Mouse (Mus musculus) cerebellum, adult 11 months (tissue): Measurements from ENCODE around the gene Tcf3.

ENCODE experiments used
- DNase-seq: peaks from one replicate; pipeline ENCODE4 v3.0.0; 2022

Tcf3 gene

DNA sequence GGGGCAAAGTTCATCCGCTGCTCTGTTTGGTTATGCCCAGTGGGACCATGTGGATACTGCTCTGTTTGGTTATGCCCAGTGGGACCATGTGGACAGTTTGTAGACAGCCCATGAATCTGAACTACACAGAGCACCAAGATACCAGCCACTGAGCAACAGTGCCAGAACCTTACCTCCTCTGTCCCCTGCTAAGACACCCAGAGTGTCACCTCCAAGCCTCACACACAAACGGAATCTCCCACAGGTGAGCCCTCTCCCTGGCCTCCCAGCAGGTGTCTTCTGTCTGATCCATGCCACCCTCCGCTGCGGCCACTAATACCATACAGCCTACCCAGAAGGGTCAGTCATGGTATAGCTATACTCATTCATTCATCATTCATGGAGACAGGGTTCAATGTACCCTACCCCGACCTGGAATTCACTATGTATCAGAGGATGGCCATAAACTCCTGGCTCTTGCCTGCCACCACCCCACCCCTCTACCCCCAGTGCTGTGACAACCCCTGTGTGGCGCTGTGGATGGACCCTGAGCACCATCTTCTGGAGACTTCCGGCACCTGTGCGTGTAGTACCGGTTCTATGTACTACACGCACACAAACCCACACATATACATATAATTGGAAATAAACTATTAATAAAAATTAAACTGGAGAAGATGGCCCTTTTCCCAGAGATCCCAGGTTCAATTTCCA lies 27.8 kb downstream of the Tcf3 start:
- DNase-seq = no peak

DNA sequence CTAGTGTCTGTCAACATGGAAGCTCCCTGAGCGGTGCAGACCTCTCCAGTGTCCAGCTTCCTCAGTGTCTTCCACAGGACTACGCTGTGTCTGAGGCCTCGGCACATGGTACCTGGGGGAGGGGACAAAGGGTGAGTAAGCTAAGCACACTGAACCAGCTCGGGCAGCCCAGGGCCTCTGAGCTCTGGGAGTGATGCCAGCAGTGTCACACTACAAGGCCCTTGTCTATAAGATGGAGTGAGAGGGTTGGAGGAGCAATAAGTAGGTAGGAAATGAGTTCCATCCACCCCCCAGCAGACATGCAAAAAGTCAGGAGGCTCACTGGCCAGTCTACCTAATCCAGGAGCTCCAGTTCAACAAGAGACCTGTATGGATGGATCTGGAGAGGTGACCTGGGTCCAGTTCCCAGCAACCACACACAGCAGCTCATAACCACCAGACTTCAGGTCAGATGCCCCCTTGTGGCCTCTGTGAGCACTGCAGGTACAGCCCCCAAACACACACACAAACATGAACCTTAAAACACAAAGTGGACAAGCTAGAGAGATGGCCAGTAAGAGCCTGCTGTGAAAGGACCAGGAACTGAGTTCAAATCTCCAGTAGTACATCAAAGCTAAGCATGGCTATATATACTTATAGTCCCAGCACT lies 30.3 kb downstream of the Tcf3 start:
- DNase-seq = no peak

DNA sequence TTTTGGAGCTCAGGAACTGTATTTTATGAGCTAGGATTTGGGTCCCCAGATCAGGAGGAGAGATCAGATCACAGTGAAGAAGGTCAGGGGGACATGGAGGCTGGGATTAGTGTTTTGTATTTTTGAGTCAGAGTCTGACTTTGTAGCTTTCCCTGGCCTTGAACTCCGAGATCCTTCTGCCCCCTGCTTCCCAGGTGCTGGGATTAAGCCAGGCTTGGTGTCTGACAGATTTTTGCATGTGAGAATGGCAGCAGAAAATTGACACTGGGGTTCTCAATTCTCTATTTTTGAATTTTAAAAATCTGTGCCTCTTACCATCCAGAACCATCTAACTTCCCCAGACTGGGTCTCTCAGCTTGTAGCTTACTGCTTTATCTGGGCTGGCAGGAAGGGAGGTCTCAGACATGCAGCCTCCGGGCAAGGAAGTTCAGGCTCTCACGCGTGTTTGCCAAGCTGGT lies 32.7 kb downstream of the Tcf3 start:
- no peak for DNase-seq

DNA sequence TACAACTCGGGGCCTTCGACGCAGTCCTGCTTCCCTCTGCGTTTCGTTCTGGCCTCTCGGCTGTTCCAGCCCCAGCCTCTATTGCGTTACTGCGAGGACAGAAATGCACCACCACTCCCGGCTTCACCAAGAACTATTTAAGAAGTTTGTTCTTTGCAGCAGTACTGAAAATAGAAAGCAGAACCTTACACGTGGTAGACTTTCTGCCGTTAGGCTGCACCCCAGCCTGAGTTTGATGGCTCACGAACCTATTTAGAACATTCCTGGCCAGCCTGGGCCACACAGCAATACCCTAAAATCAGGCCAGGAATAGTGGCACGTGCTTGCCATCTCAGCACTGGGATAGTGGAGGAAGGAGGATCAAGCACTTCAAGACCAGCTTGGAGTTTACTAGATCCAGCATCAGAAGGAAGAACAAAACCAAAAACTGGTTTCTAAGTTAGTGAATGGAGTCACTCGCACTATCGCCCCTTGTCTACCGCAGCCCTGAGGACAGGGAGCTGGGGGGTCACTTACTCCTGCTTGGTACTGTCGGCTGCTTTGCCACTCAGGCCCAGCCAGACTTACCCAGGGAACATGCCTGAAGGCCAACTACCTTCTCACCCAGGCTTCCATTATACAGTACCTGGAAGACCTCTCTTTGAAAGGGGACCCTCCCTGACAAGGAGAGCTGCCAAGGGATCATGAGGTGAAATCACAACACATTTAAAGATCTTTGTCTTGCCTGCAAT lies 33.3 kb downstream of the Tcf3 start:
- no peak for DNase-seq

DNA sequence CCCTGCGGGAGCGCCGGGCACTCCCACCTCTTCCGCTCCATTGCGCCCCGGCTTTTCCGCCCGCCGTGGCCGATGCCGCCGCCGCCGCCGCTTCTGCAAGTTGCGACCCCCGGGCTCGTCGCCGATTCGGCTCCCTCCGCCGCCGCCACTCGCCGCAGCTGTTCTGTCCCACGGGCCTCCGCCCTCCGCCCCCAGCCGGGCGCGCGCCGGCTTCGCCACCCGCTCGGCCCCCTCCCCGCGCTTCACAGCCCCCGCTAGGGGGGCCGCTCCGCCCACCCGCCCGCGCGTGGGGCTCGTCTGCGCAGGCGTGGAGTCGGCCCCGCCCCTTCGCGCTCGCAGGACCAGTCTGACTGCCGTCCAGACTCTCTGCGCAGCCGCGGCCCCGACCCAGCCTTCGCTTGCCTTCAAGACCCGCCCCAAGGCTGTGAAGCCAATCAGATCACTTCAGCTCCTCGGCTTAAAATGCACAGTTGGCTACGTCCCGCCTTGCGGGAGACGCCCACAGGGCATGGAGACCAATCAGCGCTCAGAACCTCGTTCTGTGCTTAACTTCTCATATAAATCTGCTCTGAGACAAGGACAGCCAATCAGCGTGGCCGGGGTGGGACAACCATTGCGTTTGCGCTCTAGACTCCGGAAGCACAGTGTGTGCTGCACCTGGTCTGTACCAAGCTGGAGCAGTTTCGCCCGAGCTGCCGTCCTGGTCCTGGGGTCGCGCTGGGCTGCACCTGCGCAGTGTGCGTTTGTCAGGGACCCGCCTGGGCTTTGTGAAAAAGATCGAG lies 34.1 kb downstream of the Tcf3 start, which contains the start of gene Mbd3:
Gene Mbd3, minus strand, starts transcription at position 360 of the 782 bp plus-strand sequence.
- peak; percentile 100 for DNase-seq

DNA sequence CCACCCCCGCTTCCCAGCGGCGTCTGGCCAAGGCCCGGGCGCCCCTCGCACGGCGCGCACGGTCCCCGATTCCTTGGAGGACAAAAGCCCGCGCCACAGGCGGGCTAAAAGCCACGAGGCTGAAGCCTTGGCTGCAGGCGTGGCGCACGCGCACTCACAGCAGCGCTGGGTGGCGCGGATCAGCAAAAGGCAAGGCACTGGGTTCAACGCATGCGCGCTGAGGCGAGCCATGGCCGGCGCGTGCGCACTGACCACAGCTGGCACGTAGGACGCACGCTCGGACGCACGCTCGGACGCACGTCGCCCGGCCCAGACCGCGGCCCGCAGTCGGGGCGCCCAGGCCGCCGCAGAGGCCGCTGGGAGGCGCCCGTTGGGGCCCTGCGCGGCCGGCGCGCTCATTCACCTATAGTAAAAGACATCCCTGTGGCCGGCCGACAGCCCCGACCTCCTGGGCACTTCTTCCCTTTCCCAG lies 34.7 kb downstream of the Tcf3 start:
- DNase-seq = peak; percentile 99

DNA sequence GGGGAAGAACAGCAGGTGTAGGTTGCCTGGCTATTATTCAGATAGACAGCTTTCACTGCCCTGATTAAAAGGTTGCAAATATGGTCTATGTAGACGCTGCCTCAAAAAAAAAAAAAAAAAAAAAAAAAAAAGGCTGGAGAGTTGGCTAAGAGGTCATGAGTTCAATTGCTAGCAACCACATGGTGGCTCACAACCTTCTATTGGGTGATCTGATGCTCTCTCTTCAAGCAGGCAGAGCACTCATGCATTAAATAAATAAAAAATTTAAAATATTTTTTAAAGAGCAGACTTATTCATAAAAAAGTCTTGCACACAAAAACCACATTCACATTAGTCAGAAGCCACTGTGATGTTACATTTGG lies 35.3 kb downstream of the Tcf3 start:
- no peak for DNase-seq

DNA sequence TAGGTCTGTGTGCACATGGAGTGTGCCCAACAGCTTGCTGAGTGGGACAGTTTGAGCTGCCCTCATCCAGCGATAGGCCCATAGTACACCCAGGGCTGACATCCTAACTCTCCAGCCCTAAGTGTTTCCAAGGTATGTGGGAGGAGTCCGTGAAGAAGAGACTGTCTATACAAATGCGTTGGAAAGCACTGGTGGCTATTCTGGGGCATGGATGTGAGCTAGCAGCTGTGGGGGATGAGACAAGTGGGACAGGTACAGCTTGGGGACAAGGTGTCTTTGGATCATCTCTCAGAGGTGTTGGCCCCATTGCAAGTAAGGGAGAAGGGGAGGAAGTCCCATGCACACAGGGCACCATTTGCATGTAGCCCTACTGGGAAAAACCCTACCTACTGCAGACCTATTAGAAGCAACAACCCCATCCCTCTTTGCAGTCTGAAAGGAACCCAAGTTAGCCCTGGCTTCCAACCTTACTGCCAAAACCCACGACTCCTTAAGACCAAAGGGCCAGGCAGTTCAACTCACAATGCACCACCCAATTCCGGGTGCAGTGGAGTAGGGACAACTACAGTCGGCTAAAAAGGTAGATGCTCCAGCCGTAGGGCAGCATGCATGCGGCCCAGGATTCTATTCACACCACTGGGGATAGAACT lies 35.8 kb downstream of the Tcf3 start:
- DNase-seq = no peak

DNA sequence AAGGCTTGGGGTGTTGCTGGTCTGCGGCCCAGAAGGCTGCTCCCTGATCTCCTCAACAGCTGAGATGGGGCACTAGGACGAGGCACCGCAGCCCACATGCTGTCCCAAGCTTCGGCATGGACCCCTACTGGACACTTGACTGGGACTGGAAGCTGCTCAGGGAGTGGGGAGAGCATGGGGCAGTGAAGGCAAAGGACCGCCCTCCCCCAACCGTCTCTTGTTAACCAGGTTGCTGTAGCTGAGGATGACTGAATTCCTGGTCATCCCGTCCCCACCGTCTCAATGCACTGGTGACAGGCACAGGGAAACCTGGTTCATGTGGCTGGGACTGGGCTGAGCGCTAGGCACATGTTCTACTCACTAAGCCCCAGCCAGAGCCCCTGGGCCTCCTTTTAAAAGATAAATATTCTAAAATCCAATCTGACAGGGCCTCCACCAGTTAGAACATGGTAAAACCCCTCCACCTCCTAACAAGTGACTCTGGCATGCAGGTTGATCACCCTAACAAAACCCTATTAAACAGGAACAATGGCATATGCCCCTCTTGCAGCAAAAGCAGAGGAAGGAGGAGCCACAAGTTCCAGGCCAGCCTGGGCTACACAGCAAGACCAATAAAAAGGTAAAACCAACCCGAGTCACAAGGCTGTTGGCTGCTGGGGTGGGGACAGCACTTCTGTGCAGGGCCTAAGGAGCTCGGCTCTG lies 36.5 kb downstream of the Tcf3 start:
- DNase-seq = no peak

DNA sequence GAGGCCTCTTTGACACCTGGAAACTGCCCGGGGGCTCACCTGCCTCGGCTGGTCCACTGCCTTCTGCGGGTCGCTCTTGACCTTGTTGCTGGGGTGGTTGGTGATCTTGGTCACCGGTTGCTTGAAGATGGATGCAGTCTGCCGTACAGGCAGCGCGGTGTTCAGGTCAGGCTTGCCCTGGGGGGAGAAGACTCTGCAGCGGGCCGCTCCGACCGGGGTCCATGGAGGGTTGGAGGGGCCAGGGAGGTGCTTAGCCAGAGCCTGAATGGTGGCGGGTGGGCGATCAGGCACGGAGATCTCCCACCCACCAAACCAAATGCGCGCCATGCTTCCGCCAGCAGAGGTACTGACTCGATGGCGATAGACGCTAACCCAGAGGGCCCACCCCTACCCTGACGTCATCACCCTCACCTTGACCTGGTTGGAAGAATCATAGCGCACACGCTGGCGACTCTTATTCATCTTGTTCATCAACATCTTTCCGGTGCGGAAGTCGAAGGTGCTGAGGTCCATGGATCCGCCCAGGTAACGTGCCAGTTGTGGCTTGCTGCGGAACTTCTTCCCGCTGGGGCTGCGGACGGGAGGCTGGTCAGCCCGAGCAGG lies 38.3 kb downstream of the Tcf3 start:
- DNase-seq = no peak

DNA sequence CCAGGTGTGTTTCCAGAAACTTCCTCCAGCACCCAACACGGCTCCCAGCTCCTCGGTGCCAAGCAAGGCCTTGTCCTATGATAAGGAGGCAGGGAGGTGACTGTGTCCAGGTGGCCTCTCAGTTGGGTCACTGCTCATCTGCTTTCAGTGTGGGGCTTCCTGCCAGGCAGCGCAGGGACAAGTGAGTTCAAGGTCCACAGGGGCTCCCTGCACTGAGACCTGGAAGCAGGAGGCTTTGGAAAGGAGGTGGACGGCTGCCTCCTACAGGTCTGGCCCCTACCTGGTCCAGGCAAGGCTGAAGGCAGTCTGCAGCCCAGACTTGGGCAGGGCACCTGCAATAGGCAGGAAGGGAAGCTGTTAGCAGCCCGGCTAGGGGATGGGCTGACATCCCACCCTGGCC lies 40.8 kb downstream of the Tcf3 start:
- DNase-seq = no peak

DNA sequence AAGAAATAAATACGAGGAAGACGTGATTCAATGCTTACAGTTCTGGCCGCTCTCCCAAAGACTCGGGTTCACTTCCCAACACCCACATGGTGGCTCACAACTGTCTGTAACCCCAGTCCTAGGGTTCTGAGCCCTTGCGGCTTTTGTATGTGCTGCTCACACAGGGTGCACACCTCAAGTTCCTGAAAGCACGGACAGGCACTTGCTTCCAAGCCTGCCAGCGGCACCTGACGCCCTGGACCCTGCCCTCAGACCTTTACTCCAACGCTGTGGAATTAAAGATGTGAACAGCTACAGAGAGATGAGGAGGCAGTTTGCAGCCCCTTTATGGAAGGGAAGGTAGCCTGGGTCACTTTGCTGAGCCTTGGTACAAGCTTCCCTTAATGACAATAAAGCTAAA lies 42.8 kb downstream of the Tcf3 start:
- DNase-seq = no peak

DNA sequence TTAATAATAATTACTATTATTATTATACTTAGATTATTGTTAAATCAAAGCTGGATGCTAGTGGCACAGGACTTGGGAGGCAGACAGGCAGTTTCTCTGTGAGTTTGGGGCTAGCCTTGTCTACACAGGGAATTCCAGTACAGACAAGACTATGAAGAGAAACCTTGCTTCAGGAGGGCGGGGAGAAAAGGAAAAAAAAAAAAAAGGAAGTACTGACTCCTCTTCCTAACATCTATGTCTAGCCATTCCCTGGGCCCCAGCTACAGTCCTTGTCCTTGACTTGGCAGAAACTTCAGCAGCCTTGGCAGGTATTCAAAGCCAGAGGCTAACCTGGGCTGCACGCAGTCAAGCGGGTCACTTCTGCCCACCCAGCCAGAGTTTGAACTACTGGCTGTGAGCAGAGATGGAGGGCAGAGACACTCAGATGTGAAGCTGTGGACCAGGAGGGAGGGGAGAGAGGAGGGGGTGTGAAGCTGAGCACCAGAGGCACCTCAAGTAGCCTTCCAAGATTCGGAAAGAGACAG lies 44.2 kb downstream of the Tcf3 start:
- no peak for DNase-seq

DNA sequence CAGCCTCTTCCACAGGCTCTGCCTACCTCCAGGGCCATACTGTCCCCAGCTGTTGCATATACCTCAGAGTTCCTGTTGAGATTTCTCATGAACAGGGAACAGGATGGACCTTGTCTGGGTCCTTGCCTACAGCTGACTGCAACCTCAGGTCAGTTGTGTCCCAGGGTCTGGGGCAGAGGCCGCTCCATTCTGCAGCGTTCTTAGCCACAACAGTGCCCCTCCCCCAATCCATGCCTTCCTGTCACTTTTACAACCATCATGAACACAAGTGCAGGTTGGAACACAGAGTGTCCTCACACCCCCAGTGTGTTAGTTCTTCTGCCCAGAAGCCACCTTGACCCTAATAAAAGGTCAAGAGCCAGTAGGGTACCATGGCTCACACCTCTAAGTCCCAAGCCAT lies 44.7 kb downstream of the Tcf3 start:
- no peak for DNase-seq

DNA sequence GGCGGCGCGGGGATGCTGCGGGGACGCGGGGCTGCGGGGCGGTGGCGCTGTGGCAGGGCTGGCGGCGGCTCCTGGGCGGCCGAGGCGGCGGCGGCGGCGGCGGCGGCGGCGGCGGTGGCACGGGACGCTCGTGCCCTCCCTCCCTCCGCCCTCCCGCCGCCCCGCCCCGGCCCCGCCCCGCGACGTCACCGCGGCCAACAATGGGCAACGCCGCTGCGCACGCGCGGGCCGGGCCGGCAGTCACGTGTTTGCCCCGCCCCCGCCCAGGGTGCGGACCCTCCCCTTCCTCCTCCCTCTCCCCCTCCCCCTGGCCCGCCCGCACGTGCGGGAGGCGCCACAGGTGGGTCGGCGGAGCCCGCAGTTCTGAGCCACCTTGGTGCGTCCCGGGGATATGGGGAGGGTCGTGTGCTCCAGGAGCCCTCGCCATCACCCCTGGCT lies 45.9 kb downstream of the Tcf3 start, which contains the start of gene Mex3d:
Gene Mex3d, minus strand, starts transcription at position 138 of the 438 bp plus-strand sequence.
- DNase-seq = peak; percentile 84

DNA sequence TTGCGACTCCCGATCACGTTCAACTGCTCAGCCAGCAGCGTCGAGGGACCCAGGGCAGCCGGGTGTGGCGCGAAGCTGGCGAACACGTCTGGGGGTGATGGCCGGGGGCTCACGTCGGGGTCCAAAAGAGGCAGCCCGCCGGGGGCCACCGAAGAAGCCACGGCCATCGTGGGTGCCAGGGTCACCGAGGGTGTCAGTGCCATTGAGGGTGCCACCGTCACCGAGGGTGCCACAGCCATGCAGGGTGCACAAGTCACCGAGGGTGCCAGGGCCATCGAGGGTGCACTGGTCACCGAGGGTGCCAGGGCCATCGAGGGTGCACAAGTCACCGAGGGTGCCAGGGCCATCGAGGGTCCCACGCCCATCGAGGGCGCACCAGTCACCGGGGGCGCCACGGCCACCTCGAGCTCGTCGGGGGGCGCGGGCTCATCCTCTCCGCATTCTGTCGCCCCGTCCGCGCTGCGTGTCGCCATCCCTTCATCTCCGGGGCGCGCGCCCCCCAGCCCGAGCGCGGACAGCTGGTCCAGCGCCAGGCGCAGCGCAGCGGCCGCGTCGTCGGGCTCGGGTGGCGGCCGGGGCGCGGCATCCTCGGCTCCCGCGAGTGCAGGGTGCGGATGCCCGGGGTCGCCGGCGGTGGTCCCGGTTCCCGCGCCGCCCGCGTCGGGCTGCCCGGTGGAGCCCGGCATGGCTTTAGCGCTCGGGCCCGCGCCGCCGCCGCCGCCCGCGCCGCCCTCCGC lies 46.5 kb downstream of the Tcf3 start:
- DNase-seq = no peak

DNA sequence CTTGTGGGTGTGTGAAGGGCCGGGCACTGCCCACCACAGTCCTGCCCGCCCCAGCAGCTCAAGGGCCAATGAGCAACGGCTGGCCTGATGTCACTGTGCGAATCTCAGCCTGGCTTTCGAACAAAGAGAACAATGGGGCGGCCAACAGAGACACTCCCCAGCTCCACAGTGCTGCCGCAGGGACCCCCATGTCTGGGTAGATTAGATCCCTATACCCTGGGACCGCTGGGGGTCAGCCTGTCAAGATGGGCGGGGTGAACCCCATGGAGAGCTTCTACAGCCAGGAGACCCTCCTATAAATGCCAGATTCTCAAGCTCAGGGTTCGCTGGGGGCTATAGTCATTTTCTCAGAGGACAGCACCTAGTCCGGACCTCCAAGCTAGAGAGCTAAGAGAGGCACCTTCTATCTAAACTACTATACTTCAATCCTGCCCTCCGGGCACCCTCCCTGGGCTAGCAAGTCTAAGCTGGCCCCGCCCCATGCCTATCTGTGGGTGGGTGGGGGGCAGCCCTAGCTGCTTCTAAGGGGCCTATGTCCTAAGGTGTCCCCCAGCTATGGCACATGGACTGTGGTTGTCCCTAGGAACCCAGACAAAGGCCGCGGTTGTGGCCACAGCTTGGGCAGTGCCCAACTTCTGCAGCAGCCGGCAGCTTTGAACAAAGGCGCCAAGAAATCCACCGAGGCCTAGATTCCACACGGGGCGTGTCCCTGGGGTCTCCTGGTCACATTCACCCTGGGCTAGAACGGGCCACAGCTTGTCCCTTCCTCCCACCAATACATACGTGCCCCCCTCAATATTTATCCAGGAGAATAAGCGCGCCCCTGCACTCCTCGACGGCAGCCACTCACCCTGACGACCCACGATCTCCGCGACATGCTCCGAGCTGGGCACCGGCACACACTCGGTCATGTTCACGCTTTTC lies 47.4 kb downstream of the Tcf3 start:
- DNase-seq = no peak

DNA sequence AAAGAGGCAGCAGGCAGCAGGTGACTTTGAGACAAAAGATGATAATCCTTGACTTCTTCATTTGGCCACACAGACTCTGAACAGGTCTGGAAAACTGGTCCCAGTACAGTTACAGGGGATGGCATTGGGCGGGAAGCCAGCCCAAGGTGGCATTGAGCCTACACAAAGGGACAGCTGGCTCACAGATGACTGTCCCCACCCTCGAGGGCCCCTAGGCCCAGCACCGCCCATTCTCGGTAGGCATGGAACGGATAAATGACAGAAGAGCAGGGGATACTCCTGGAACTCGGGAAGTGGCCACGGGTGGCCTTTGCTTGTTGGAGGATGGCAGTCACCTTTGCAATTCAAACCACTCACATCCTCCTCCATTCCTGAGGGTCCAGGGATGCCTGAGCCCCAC lies 48.1 kb downstream of the Tcf3 start:
- no peak for DNase-seq

DNA sequence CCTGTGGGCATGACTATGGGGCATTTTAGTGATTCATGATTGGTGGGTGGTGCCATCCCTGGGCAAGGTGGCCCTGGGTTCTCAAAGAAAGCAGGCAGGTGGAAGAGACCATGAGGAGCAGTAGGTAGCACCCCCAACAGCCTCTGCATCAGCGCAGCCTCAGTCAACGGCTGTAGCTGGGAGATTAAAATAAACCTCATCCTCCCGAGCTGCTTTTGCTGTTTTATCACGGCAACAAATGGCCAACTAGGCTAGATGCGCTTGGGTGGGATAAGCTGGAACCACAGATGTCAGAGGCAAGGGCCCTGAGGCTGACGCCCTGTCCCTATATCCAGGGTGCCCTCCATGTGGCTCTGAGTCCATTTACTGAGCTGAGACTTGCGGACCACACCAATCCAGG lies 48.7 kb downstream of the Tcf3 start:
- no peak for DNase-seq
